Mouse (Mus musculus) heart, postnatal 14 days (tissue): ENCODE measurements at regions not wholly inside any gene's neighbourhood (a gene's known extent, or its start where the extent isn't known, plus 50 kb on each side); places are given as distances from the start of the nearest gene placed in this dataset.

Experiments used
- DNase-seq, 2 experiments: peaks; one replicate each; pipeline ENCODE4 v3.0.0; 2021 to 2022
- intact Hi-C: fragments of 180-260 bp; cut with DNase I; formaldehyde crosslinking; loops from one replicate; pipeline ENCODE4 v1.15.1; 2025

- no peak for DNase-seq
- intact Hi-C loops: no loop called here
These were observed 142.8 kb downstream of the Psmg1 start for GRCm38 (mm10) chr16:95847765-95848483.

- no peak for DNase-seq
- intact Hi-C loops: no loop called here
These were observed 143.5 kb downstream of the Ets2 start for GRCm38 (mm10) chr16:95845323-95845860.

GRCm38 (mm10) chr16:95844691-95845090, 142.8 kb downstream of the Ets2 start:
- intact Hi-C loops: no loop called here
- no peak for DNase-seq

DNA sequence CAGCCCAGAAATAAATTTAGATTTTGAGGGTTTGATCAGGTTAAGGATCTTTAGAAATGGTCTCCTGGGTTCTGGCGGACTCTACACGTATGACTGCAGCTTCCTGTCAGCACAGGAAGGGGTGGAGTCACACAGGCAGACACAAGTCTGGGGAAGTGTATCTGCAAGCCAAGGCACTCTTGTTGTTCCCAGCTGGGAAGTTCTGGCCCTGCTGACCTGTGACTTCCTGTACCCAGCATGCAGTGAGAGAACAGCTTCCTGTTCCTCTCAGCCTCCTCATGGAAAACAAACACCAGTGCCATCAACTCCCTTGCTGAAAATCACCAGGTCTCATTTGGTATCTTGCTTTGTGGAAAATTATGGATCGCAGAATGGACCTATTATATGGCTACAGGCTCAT, 140.9 kb downstream of the Ets2 start:
- intact Hi-C loops: no loop called here
- no peak for DNase-seq

DNA sequence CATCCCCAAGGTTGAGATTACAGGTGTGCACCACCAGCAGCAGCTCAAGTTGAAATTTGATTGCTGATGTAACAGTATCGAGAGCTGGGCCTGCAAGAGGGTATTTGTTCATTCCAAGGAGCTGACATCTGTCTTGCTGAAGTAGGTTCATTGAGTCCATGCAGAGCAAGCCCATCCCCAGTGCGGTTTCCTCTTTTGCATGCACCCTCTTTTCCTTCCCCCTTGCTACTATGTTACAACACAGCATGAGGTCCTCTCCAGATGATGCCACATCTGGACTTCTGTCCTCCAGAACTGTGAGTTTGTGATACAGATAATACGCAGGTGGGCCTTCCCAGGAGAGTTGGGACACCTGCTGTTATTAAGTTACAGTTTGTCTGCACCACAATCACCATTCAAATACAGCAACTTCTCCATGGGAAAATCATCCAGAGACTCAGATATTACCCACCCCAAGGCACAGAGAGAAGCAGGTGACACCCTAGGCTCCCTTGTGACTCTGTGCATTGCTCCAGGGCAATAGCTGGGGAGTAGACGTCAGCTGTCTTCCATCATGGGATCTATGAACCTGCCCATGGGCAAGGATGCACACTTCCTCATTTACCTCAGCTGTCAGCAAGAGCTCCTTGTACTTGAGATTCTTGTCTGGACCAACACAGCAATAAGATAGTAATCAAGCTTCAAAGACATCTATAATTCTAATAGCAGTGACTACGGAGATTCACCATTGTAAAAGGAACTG, 137.8 kb downstream of the Ets2 start:
- intact Hi-C loops: no loop called here
- no peak for DNase-seq

DNA sequence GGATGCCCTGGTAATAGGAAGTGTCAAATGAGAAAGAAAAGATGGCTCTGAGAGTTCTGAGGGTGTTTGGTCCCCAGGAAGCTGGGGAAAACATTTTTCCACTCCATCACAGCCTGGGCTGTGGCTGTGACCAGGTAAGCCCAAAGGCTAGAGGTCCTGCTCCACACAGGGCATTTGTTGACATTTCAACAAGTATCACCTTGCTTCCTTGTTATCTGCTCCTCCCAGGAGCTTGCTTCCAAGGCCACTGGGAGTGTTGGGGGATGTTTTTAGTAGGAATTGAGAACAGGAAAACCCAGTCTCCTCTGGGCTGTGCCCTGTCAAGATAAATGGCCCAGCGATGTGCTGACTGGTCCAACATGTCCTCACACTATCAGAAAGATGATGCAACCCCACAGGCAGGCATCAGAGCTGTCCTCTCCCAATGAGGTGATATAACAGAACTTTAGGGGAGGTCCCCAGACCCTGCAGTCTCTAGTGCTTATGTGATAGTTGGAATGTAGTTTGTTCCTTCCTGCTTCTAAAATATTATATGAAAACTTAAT, 137.1 kb downstream of the Ets2 start:
- intact Hi-C loops: no loop called here
- no peak for DNase-seq

- DNase-seq: no peak
- intact Hi-C loops: no loop called here
These were observed 136.6 kb downstream of the Ets2 start for GRCm38 (mm10) chr16:95838478-95838846.

- intact Hi-C loops: no loop called here
- DNase-seq: no peak
These were observed 136.0 kb downstream of the Ets2 start for GRCm38 (mm10) chr16:95837723-95838477.

DNA sequence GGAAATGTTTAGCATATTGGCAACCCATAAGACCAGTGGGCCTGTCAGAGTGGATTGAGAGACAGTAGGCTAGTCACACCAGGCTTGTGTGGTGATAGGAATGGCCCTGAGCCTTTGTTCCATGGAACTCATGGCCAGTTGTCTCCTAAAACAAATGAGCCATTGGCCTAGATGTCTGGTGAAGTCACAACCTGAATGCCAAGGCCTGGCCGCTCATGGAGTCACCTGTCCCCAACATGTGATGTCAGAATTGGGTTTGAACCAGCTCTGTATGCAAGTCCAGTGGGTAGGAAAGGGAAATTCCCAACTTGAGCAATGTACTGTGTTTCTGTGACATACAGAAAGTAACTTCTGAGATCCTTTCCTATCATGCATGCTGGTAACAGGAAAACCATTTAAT, 134.1 kb downstream of the Ets2 start:
- intact Hi-C loops: no loop called here

GRCm38 (mm10) chr16:95834556-95835288, 132.8 kb downstream of the Ets2 start:
- peak in 1 of 2 experiments; percentile 43 for DNase-seq
- intact Hi-C loops: no loop called here

More for the DNA sequence above, 134.1 kb downstream of the Ets2 start:
- no peak for DNase-seq

- intact Hi-C loops: loop anchor here (2.0 kb wide), 2 partner anchors 27 to 131 kb away; partner anchors contain the start of gene Ets2
- peak; percentile 43 to 50 for DNase-seq
These were observed 131.6 kb downstream of the Ets2 start for GRCm38 (mm10) chr16:95833455-95833854.

DNA sequence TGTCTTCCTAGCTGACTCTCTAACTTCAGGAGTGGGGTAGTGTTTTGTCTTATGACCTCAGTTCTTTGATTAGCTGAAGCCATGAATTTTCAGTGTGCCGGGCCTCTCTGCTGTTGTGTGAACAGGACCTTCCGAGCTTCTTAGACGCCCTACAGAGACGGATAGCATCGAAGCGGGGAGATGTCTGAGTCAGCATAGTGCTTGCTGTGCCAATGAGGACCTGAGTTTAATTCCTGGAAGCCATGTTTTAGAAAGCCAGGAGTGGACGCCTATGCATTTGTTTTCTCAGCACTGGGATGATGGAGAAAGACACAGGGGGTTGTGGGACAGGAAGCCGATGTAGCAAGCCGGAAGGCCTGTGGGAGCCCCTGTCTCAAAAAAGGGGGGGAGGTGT, 130.5 kb downstream of the Ets2 start:
- intact Hi-C loops: loop anchor here (2.0 kb wide), 2 partner anchors 28 to 130 kb away; partner anchors contain the start of gene Ets2
- DNase-seq: no peak

- peak; percentile 43 to 52 for DNase-seq
- intact Hi-C loops: loop anchor here (2.0 kb wide), 2 partner anchors 29 to 129 kb away; partner anchors contain the start of gene Ets2
These were observed 129.9 kb downstream of the Ets2 start for GRCm38 (mm10) chr16:95831566-95832345.

DNA sequence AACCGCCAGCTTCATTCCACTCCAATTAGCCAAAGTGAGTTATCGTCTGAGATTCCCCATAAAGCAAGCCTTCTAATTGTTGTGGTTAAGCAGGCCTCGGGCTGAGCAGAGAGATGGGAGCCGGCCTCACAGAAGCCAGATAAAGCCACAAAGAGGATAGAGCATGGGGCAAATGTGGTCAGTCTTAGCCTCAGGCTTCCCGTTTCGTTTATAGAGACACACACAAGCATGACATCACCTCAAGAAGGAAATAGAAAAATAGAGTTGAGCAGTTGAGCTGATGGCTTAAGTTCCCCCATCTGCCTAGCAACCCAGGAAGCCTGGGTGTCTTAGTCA, 125.5 kb downstream of the Ets2 start:
- DNase-seq: no peak
- intact Hi-C loops: no loop called here

DNA sequence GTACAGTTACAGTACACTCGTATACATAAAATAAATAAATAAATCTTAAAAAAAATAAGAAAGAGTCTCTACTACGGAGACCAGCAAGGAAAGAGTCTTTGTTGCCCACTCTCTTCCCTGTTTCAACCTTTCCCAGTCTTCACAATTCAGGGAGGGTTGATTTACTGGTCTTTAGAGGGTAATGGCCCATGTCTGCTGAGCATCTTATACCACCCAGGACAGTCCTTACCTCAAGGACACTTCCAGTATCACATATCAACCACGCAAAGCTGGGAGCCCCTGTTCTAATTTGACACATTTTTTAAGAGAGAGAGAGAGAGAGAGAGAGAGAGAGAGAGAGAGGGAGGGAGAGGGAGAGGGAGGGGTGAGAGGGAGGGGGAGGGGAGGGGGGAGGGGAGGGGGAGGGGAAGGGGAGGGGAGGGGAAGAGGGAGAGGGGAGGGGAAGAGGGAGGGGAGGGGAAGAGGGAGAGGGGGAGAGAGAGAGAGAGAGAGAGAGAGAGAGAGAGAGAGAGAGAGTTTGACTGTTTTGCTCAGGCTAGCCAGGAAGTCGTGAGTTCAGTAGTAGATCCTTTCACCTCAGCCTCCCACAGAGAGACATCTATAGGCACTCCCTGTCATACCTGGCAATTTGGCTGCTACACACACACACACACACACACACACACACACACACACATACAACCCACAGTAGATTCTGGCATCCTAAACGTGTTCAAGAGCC, 125.0 kb downstream of the Ets2 start:
- DNase-seq: no peak
- intact Hi-C loops: no loop called here

DNA sequence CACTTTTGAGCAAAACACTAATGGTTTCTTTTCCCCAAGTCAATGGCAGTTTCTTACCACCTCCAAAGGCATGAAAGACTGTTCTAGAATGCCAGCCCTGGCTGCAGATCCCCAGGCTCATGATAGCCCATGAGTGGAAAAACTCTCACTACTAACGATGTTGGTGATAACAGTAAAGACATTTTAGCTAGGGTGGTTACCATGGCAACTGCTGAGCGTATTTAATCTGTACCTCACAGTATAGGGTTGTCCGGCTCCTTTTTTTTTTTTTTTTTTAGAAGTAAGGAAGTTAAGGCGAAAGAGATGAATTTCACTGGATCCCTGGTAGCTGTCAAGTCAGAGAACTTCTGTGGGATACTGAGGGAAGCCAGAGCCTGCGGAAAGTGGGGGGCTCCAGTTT, 123.8 kb downstream of the Ets2 start:
- DNase-seq: no peak
- intact Hi-C loops: no loop called here

DNA sequence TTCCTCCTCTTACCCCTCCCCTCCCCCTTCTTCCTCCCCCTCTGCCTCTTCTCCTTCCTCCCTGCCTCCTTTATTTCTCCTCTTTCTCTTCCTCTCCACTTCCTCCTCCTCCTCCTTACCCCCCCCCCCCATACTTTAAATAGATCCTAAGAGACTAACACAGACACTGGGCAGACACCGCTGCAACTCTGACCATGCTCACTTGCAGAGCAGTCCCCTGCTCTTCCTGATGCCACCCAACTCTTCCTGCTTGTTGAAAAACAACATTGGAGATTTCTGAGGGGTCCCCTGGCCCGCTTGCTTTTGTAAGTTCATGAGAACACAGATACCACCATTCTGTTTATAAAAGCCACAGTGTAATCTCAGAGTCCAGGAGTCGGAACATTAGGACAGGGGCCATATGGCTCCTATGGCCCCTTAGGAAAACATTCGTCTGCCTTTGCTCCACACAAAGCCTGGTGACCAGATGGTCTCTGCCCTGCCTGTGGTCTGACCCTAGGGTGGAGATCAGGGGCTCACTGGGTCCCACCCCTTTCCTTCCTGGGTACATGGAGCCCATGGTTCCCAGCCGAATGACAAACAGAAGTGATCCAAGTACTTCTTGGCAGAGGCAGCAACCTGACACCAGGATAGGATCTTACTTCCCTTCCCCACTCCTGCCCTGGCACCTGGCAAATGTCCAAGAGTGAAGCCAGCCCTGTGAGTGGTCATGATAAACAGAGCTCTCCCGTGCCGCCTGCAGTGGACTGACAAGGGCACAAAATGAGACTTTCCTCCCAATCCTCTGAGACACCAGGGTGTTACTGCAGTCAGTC, 123.1 kb downstream of the Ets2 start:
- intact Hi-C loops: loop anchor here (5.0 kb wide), 1 partner anchor 58 kb away; no protein-coding TSS in a partner anchor
- DNase-seq: peak; percentile 56 to 67

DNA sequence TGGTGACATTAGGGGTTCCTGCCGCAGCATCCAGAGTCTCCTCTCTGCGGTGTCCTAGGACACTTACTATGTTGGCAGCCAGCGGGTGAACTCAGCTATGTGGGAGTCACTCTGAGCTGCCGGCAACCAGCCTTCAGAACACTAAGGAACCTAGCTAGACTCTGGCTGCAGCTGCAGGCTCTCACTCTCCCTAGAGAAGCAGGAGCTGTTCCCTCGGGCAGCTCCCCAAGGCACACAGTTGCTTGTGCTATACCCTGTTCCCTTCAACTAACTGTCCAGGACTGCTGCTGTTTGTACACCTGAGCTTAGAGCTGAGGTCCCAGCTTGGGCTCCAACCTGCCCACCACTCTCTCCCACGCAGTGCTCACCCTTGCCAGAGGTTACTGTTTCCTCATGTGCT, 121.9 kb downstream of the Ets2 start:
- peak; percentile 29 to 42 for DNase-seq
- intact Hi-C loops: loop anchor here (5.0 kb wide), 1 partner anchor 57 kb away; no protein-coding TSS in a partner anchor
